Mouse (Mus musculus): ENCODE results near the gene Samd4b. TPM values are rescaled to one million over a fixed set of nuclear protein-coding genes. Genes with fewer than 3 reads are reported as not detected.

Gene Samd4b
- polyA plus RNA-seq, 1 experiment from 2014 or later: 25.8 TPM

- peak overlapping the region; percentile 88 for H3K4me2 ChIP-seq (replicated peaks; ENCODE audit: low read depth, low read length)
- 4% methylated on average over 63 of the region's 63 CpGs for WGBS
- ATAC-seq (ENCODE audit: insufficient number of reproducible peaks, insufficient read depth, low FRiP score, low read depth): peak; percentile 77; the same call in 1 of the 2 replicates
Measured at GRCm38 (mm10) chr7:28467213-28467751, 130.7 kb downstream of the Samd4b start.

GRCm38 (mm10) chr7:28466721-28467212, 131.2 kb downstream of the Samd4b start:
- WGBS: 30% methylated on average over 40 of the region's 40 CpGs
- Histone ChIP-seq H3K9ac (replicated peaks; ENCODE audit: low read depth, low read length) (peak overlapping the region; percentile 42), H3K4me3 (ENCODE audit: low read depth, low read length) (peak overlapping the region; percentile 47), H3K9me3 (ENCODE audit: control insufficient read depth, low read depth, low read length) (no peaks in the 10 kb centered on the region), H3K36me3 (ENCODE audit: control insufficient read depth, insufficient read depth, low read length) (peaks cover 8% of the 10 kb centered on the region), H3K27me3 (ENCODE audit: control insufficient read depth, insufficient read depth, low read length) (0 out of 2 replicates have a peak, but pooled peaks cover 6% of the 10 kb centered on the region), H3K4me1 (ENCODE audit: control insufficient read depth, insufficient read depth, low read length) (peaks cover 5% of the 10 kb centered on the region; the same call in 1 of the 2 replicates), H3K4me2 (replicated peaks; ENCODE audit: low read depth, low read length) (peak overlapping the region; percentile 88), H3K27ac (ENCODE audit: low read length) (no peak overlapping the region)
- ATAC-seq (ENCODE audit: insufficient number of reproducible peaks, insufficient read depth, low FRiP score, low read depth): no peak

More at GRCm38 (mm10) chr7:28467213-28467751, 130.7 kb downstream of the Samd4b start:
- Histone ChIP-seq H3K27ac (ENCODE audit: low read length) (no peak overlapping the region), H3K36me3 (ENCODE audit: control insufficient read depth, insufficient read depth, low read length) (peaks cover 5% of the 10 kb centered on the region), H3K4me1 (ENCODE audit: control insufficient read depth, insufficient read depth, low read length) (peaks cover 5% of the 10 kb centered on the region; the same call in 1 of the 2 replicates), H3K27me3 (ENCODE audit: control insufficient read depth, insufficient read depth, low read length) (0 out of 2 replicates have a peak, but pooled peaks cover 6% of the 10 kb centered on the region), H3K4me3 (ENCODE audit: low read depth, low read length) (peak overlapping the region; percentile 47), H3K9ac (replicated peaks; ENCODE audit: low read depth, low read length) (peak overlapping the region; percentile 42), H3K9me3 (ENCODE audit: control insufficient read depth, low read depth, low read length) (no peaks in the 10 kb centered on the region)

GRCm38 (mm10) chr7:28464416-28465212, 133.3 kb downstream of the Samd4b start:
- Histone ChIP-seq H3K36me3 (ENCODE audit: control insufficient read depth, insufficient read depth, low read length) (peaks cover 13% of the 10 kb centered on the region), H3K27ac (ENCODE audit: low read length) (0 out of 2 replicates have a peak overlapping the region, but pooled peaks have one; percentile 10), H3K4me1 (ENCODE audit: control insufficient read depth, insufficient read depth, low read length) (peaks cover 5% of the 10 kb centered on the region; the same call in 1 of the 2 replicates), H3K4me2 (replicated peaks; ENCODE audit: low read depth, low read length) (no peak overlapping the region), H3K9me3 (ENCODE audit: control insufficient read depth, low read depth, low read length) (no peaks in the 10 kb centered on the region), H3K9ac (replicated peaks; ENCODE audit: low read depth, low read length) (no peak overlapping the region), H3K27me3 (ENCODE audit: control insufficient read depth, insufficient read depth, low read length) (0 out of 2 replicates have a peak, but pooled peaks cover 6% of the 10 kb centered on the region), H3K4me3 (ENCODE audit: low read depth, low read length) (no peak overlapping the region)
- WGBS: 54% methylated on average over 10 of the region's 10 CpGs
- 0 out of 2 replicates have a peak, but pooled peaks have one; percentile 31 for ATAC-seq (ENCODE audit: insufficient number of reproducible peaks, insufficient read depth, low FRiP score, low read depth)

- WGBS: 91% methylated on average over 2 of the region's 2 CpGs
- Histone ChIP-seq H3K27me3 (ENCODE audit: control insufficient read depth, insufficient read depth, low read length) (0 out of 2 replicates have a peak, but pooled peaks cover 6% of the 10 kb centered on the region), H3K9me3 (ENCODE audit: control insufficient read depth, low read depth, low read length) (no peaks in the 10 kb centered on the region), H3K4me3 (ENCODE audit: low read depth, low read length) (no peak overlapping the region), H3K36me3 (ENCODE audit: control insufficient read depth, insufficient read depth, low read length) (peaks cover 24% of the 10 kb centered on the region), H3K27ac (ENCODE audit: low read length) (no peak overlapping the region), H3K9ac (replicated peaks; ENCODE audit: low read depth, low read length) (no peak overlapping the region), H3K4me2 (replicated peaks; ENCODE audit: low read depth, low read length) (no peak overlapping the region), H3K4me1 (ENCODE audit: control insufficient read depth, insufficient read depth, low read length) (peaks cover 3% of the 10 kb centered on the region; the same call in 1 of the 2 replicates)
- ATAC-seq (ENCODE audit: insufficient number of reproducible peaks, insufficient read depth, low FRiP score, low read depth): no peak
Measured at GRCm38 (mm10) chr7:28462769-28463168, 135.2 kb downstream of the Samd4b start.

GRCm38 (mm10) chr7:28460361-28460760, 137.6 kb downstream of the Samd4b start:
- Histone ChIP-seq H3K27ac (ENCODE audit: low read length) (no peak overlapping the region), H3K4me2 (replicated peaks; ENCODE audit: low read depth, low read length) (no peak overlapping the region), H3K27me3 (ENCODE audit: control insufficient read depth, insufficient read depth, low read length) (no peaks in the 10 kb centered on the region), H3K36me3 (ENCODE audit: control insufficient read depth, insufficient read depth, low read length) (peaks cover 24% of the 10 kb centered on the region), H3K9me3 (ENCODE audit: control insufficient read depth, low read depth, low read length) (no peaks in the 10 kb centered on the region), H3K9ac (replicated peaks; ENCODE audit: low read depth, low read length) (no peak overlapping the region), H3K4me3 (ENCODE audit: low read depth, low read length) (no peak overlapping the region), H3K4me1 (ENCODE audit: control insufficient read depth, insufficient read depth, low read length) (no peaks in the 10 kb centered on the region)
- ATAC-seq (ENCODE audit: insufficient number of reproducible peaks, insufficient read depth, low FRiP score, low read depth): no peak
- 89% methylated on average over 5 of the region's 5 CpGs for WGBS

- Histone ChIP-seq H3K9me3 (ENCODE audit: control insufficient read depth, low read depth, low read length) (no peaks in the 10 kb centered on the region), H3K4me1 (ENCODE audit: control insufficient read depth, insufficient read depth, low read length) (peaks cover 6% of the 10 kb centered on the region; the same call in 1 of the 2 replicates), H3K27ac (ENCODE audit: low read length) (no peak overlapping the region), H3K4me2 (replicated peaks; ENCODE audit: low read depth, low read length) (peak overlapping the region; percentile 94), H3K27me3 (ENCODE audit: control insufficient read depth, insufficient read depth, low read length) (no peaks in the 10 kb centered on the region), H3K36me3 (ENCODE audit: control insufficient read depth, insufficient read depth, low read length) (no peaks in the 10 kb centered on the region), H3K9ac (replicated peaks; ENCODE audit: low read depth, low read length) (peak overlapping the region; percentile 80), H3K4me3 (ENCODE audit: low read depth, low read length) (peak overlapping the region; percentile 80)
- ATAC-seq (ENCODE audit: insufficient number of reproducible peaks, insufficient read depth, low FRiP score, low read depth): 0 out of 2 replicates have a peak, but pooled peaks have one; percentile 19
- whole genome bisulfite sequencing: 1% methylated on average over 23 of the region's 24 CpGs
Measured at GRCm38 (mm10) chr7:28452361-28453005, 145.5 kb downstream of the Samd4b start.

- H3K4me1 ChIP-seq (ENCODE audit: control insufficient read depth, insufficient read depth, low read length): peaks cover 6% of the 10 kb centered on the region; the same call in 1 of the 2 replicates
- H3K4me3 ChIP-seq (ENCODE audit: low read depth, low read length): peak within 1 kb of the TSS; percentile 80
- WGBS: 0% methylated on average over 31 of the region's 97 CpGs
- no peaks in the 10 kb centered on the region for H3K36me3 ChIP-seq (ENCODE audit: control insufficient read depth, insufficient read depth, low read length)
- ATAC-seq (ENCODE audit: insufficient number of reproducible peaks, insufficient read depth, low FRiP score, low read depth): peak; percentile 57; the same call in 1 of the 2 replicates
- H3K9me3 ChIP-seq (ENCODE audit: control insufficient read depth, low read depth, low read length): no peaks in the 10 kb centered on the region
- H3K27me3 ChIP-seq (ENCODE audit: control insufficient read depth, insufficient read depth, low read length): no peaks in the 10 kb centered on the region
- peak within 1 kb of the TSS; percentile 80 for H3K9ac ChIP-seq (replicated peaks; ENCODE audit: low read depth, low read length)
- peak within 1 kb of the TSS; percentile 94 for H3K4me2 ChIP-seq (replicated peaks; ENCODE audit: low read depth, low read length)
- no peak within 1 kb of the TSS for H3K27ac ChIP-seq (ENCODE audit: low read length)
Measured at GRCm38 (mm10) chr7:28451531-28452360, 146.2 kb downstream of the Samd4b start, which contains the start of gene Lrfn1. Lrfn1 (plus strand) TSS chr7:28451980.

Measured in stomach, embryonic 14.5 days (tissue).